Mouse (Mus musculus): ENCODE results near the gene Pde4d. TPM values are rescaled to one million over a fixed set of nuclear protein-coding genes. Genes with fewer than 3 reads are reported as not detected.

Pde4d gene
- polyA plus RNA-seq, 2 experiments, result 11.7 to 17.3 TPM

DNA sequence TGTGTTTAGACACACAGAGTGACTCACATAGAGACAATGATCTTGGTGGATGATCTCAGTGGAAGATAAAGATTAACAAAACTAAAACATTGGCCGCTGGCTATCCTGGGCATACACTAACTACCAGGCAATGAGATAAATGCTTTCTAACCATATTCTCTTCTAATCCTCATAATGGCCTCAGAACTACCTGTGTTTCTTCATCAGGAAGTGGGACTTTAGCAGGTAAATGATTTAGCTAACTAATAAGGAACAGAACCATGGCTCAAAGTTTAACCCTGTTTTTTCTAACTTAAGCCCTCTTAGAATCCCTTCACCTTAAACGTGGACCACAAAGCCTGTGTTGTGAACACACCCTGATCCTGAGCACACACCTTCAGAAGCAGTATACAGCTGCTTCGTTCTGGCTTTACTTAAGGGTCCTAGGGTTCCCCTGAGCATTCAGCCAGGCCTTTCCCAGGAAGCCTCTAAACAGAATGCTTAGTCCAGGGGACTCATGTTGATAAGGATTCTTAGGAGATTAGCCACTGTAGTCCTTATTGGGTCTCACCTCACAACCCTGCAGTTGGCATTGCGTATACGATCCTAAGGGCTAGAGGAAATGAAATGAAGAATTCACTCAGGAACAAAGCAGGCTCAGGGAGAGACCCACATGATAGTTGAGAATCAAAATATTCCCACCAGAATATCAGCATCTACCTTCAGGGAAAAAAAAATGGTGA, 1283.1 kb downstream of the Pde4d start:
- Histone ChIP-seq H3K9ac (ENCODE audit: low read depth, low read length, severe bottlenecking) (no peak overlapping the region), H3K9me3 (ENCODE audit: control insufficient read depth, low read length) (no peaks in the 10 kb centered on the region), H3K4me3 (replicated peaks; ENCODE audit: low read length) (no peak overlapping the region), H3K36me3 (ENCODE audit: control insufficient read depth, insufficient read depth, low read length) (no peaks in the 10 kb centered on the region), H3K4me1 (ENCODE audit: control insufficient read depth, insufficient read depth, low read length) (0 out of 2 replicates have a peak, but pooled peaks cover under 1% of the 10 kb centered on the region), H3K27ac (replicated peaks; ENCODE audit: low read depth, low read length) (no peak overlapping the region), H3K4me2 (replicated peaks; ENCODE audit: low read depth, low read length, severe bottlenecking) (no peak overlapping the region), H3K27me3 (ENCODE audit: control insufficient read depth, insufficient read depth, low read length) (no peaks in the 10 kb centered on the region)
- no peak for DNase-seq (ENCODE audit: low spot score)
- WGBS, result 82% methylated on average over 5 of the region's 5 CpGs
- ATAC-seq (ENCODE audit: low FRiP score, low read depth), result no peak
- no peak for TF ChIP-seq POLR2A (IDR thresholded peaks at IDR 0.05; ENCODE audit: borderline replicate concordance, extremely low read depth, insufficient read depth, insufficient read length)

DNA sequence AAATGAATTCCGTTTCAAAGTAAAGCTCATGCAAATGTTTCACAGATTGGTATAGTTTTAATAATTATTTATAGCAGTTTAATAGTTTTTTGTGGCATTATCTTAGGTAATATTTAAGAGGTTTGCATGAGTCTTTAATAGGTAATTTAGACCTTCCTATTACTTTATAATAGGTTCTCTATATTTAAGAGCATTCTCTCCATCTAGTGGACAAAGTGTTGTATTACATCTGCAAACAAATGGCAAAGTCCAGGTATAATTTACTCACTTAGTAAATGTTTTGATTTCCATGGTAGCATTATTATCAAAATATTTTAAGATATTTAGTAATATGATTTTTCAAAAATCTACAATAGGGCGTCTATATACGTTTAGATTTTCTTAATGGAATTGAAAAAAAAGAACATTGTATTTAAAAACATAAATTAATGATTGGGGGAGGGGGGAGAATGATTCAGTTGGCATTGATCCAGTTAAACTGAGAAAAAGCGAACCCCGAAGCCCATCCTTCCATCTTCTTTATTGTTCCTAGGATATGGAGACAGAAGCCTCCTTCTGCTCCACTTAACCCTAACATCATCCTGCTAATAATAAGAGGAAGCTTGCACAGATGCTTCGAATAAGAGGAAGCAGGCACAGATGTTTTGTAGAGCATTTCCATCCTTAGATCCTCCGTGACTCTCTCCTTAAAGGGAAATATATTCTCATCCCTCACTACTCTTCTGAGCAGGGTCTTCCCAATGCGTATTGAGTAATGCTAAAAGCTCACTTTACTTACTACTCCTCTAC, 1286.7 kb downstream of the Pde4d start:
- WGBS, result 42% methylated on average over 8 of the region's 8 CpGs
- TF ChIP-seq POLR2A (IDR thresholded peaks at IDR 0.05; ENCODE audit: borderline replicate concordance, extremely low read depth, insufficient read depth, insufficient read length), result no peak
- ATAC-seq (ENCODE audit: low FRiP score, low read depth) (no peak), DNase-seq (ENCODE audit: low spot score) (peak; percentile 56)
- no peaks in the 10 kb centered on the region for H3K9me3 ChIP-seq (ENCODE audit: control insufficient read depth, low read length)
- no peak overlapping the region for H3K9ac ChIP-seq (ENCODE audit: low read depth, low read length, severe bottlenecking)
- no peaks in the 10 kb centered on the region for H3K36me3 ChIP-seq (ENCODE audit: control insufficient read depth, insufficient read depth, low read length)
- no peaks in the 10 kb centered on the region for H3K27me3 ChIP-seq (ENCODE audit: control insufficient read depth, insufficient read depth, low read length)
- H3K4me2 ChIP-seq (replicated peaks; ENCODE audit: low read depth, low read length, severe bottlenecking), result no peak overlapping the region
- no peak overlapping the region for H3K27ac ChIP-seq (replicated peaks; ENCODE audit: low read depth, low read length)
- H3K4me1 ChIP-seq (ENCODE audit: control insufficient read depth, insufficient read depth, low read length), result no peaks in the 10 kb centered on the region
- no peak overlapping the region for H3K4me3 ChIP-seq (replicated peaks; ENCODE audit: low read length)

DNA sequence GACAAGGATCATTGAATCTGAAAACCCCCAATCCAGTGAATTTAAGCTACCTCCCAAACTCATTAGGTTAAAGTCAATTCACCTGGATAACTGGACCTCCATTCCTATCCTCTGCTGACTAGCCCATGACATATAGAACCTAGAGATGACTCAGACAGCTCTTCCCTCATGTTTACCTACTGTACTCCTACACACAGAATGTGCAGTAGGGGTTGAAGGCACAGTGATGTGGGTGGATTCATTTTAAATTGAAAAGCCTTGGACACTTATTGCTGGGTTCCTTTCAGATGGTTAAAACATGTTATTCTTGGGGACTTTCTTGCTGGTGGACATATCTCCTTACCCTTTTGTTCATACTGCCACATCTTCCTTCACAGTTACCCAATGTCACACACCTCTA, 1296.7 kb downstream of the Pde4d start:
- peaks cover 2% of the 10 kb centered on the region; the same call in 1 of the 2 replicates for H3K4me1 ChIP-seq (ENCODE audit: control insufficient read depth, insufficient read depth, low read length)
- DNase-seq (ENCODE audit: low spot score), result no peak
- H3K27ac ChIP-seq (replicated peaks; ENCODE audit: low read depth, low read length), result no peak overlapping the region
- H3K9me3 ChIP-seq (ENCODE audit: control insufficient read depth, low read length), result no peaks in the 10 kb centered on the region
- TF ChIP-seq POLR2A (IDR thresholded peaks at IDR 0.05; ENCODE audit: borderline replicate concordance, extremely low read depth, insufficient read depth, insufficient read length), result no peak
- H3K4me3 ChIP-seq (replicated peaks; ENCODE audit: low read length), result no peak overlapping the region
- no peaks in the 10 kb centered on the region for H3K27me3 ChIP-seq (ENCODE audit: control insufficient read depth, insufficient read depth, low read length)
- no peaks in the 10 kb centered on the region for H3K36me3 ChIP-seq (ENCODE audit: control insufficient read depth, insufficient read depth, low read length)
- H3K9ac ChIP-seq (ENCODE audit: low read depth, low read length, severe bottlenecking), result no peak overlapping the region
- no peak for ATAC-seq (ENCODE audit: low FRiP score, low read depth)
- H3K4me2 ChIP-seq (replicated peaks; ENCODE audit: low read depth, low read length, severe bottlenecking), result no peak overlapping the region

GRCm38 (mm10) chr13:109752236-109752863, 1302.6 kb downstream of the Pde4d start:
- Histone ChIP-seq H3K4me1 (ENCODE audit: control insufficient read depth, insufficient read depth, low read length) (peaks cover 7% of the 10 kb centered on the region), H3K4me2 (replicated peaks; ENCODE audit: low read depth, low read length, severe bottlenecking) (no peak overlapping the region), H3K9me3 (ENCODE audit: control insufficient read depth, low read length) (no peaks in the 10 kb centered on the region), H3K27me3 (ENCODE audit: control insufficient read depth, insufficient read depth, low read length) (no peaks in the 10 kb centered on the region), H3K27ac (replicated peaks; ENCODE audit: low read depth, low read length) (no peak overlapping the region), H3K4me3 (replicated peaks; ENCODE audit: low read length) (no peak overlapping the region), H3K36me3 (ENCODE audit: control insufficient read depth, insufficient read depth, low read length) (no peaks in the 10 kb centered on the region), H3K9ac (ENCODE audit: low read depth, low read length, severe bottlenecking) (no peak overlapping the region)
- WGBS, result 20% methylated on average over 8 of the region's 8 CpGs
- ATAC-seq (ENCODE audit: low FRiP score, low read depth) (no peak; the same call in 1 of the 2 replicates), DNase-seq (ENCODE audit: low spot score) (no peak)
- TF ChIP-seq POLR2A (IDR thresholded peaks at IDR 0.05; ENCODE audit: borderline replicate concordance, extremely low read depth, insufficient read depth, insufficient read length), result no peak

DNA sequence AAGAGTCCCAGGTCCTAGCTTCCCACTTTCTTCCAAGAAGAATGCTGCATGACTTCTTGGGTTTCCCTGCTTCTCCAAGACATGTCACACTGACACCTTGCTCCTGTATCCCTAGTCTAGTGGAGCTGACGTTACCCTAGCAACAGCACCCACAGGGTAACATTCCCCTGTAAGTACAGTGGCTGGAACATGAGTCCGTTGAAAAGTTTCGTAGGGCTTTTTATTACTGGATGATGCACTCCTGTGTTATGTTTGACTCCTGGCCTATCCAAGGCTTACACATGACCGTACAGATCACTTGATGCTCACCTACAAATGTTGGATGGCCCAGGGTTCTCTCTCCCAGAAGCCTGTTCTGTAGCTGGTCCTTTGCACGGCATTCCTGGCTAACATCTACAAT, 1307.1 kb downstream of the Pde4d start:
- ATAC-seq (ENCODE audit: low FRiP score, low read depth), result no peak
- H3K4me2 ChIP-seq (replicated peaks; ENCODE audit: low read depth, low read length, severe bottlenecking), result no peak overlapping the region
- no peak overlapping the region for H3K27ac ChIP-seq (replicated peaks; ENCODE audit: low read depth, low read length)
- 82% methylated on average over 5 of the region's 5 CpGs for WGBS
- DNase-seq (ENCODE audit: low spot score), result no peak
- TF ChIP-seq POLR2A (IDR thresholded peaks at IDR 0.05; ENCODE audit: borderline replicate concordance, extremely low read depth, insufficient read depth, insufficient read length), result no peak
- no peaks in the 10 kb centered on the region for H3K9me3 ChIP-seq (ENCODE audit: control insufficient read depth, low read length)
- H3K4me3 ChIP-seq (replicated peaks; ENCODE audit: low read length), result no peak overlapping the region
- no peak overlapping the region for H3K9ac ChIP-seq (ENCODE audit: low read depth, low read length, severe bottlenecking)
- H3K4me1 ChIP-seq (ENCODE audit: control insufficient read depth, insufficient read depth, low read length), result peaks cover 5% of the 10 kb centered on the region
- no peaks in the 10 kb centered on the region for H3K36me3 ChIP-seq (ENCODE audit: control insufficient read depth, insufficient read depth, low read length)
- no peaks in the 10 kb centered on the region for H3K27me3 ChIP-seq (ENCODE audit: control insufficient read depth, insufficient read depth, low read length)

All from limb, embryonic 14.5 days (tissue).